Mouse (Mus musculus): Measurements from ENCODE around the gene Cpa4. TPM values are rescaled to one million over a fixed set of nuclear protein-coding genes. Genes with fewer than 3 reads are reported as not detected.

Cpa4 gene
- polyA plus RNA-seq, 2 experiments, result 0.05 to 0.07 TPM

- 55% methylated on average over 6 of the region's 6 CpGs for WGBS (ENCODE audit: insufficient replicate concordance)
- peaks cover 0 to 2% of the 10 kb centered on the region in 2 experiments; a peak in 1 of 4 replicates for H3K4me1 ChIP-seq (replicated peaks; ENCODE audit: control insufficient read depth in 2 of 2, insufficient read depth in 2 of 2, low read length in 1 of 2)
- DNase-seq (ENCODE audit: low read depth in 3 of 3, low spot score in 3 of 3) (no peak), ATAC-seq (ENCODE audit: insufficient read depth) (no peak)
- no peaks in the 10 kb centered on the region for H3K9me3 ChIP-seq (ENCODE audit: control insufficient read depth, low read length)
- no peak overlapping the region for H3K9ac ChIP-seq (replicated peaks)
- no peak overlapping the region for H3K4me2 ChIP-seq (ENCODE audit: low read depth)
- no peak overlapping the region for H3K27ac ChIP-seq
- no peak overlapping the region for H3K4me3 ChIP-seq (ENCODE audit: insufficient read depth in 1 of 2, low read depth in 2 of 2, low read length in 2 of 2)
- no peaks in the 10 kb centered on the region for H3K27me3 ChIP-seq (ENCODE audit: control insufficient read depth, insufficient read depth, low read length)
- TF ChIP-seq EP300 (IDR thresholded peaks at IDR 0.05; ENCODE audit: low read depth) (no peak), CTCF (IDR thresholded peaks at IDR 0.05; ENCODE audit: low read depth) (no peak)
- no peaks in the 10 kb centered on the region for H3K36me3 ChIP-seq (replicated peaks; ENCODE audit: control insufficient read depth, insufficient read depth, low read depth)
These were observed 39.4 kb upstream of the Cpa4 start for GRCm38 (mm10) chr6:30528800-30529199.

- 20% methylated on average over 3 of the region's 3 CpGs for WGBS (ENCODE audit: insufficient replicate concordance)
- no peak overlapping the region for H3K27ac ChIP-seq
- no peak overlapping the region for H3K4me3 ChIP-seq (ENCODE audit: insufficient read depth in 1 of 2, low read depth in 2 of 2, low read length in 2 of 2)
- TF ChIP-seq EP300 (IDR thresholded peaks at IDR 0.05; ENCODE audit: low read depth) (no peak), CTCF (IDR thresholded peaks at IDR 0.05; ENCODE audit: low read depth) (peak; percentile 75)
- H3K9ac ChIP-seq (replicated peaks), result no peak overlapping the region
- no peaks in the 10 kb centered on the region for H3K9me3 ChIP-seq (ENCODE audit: control insufficient read depth, low read length)
- H3K36me3 ChIP-seq (replicated peaks; ENCODE audit: control insufficient read depth, insufficient read depth, low read depth), result no peaks in the 10 kb centered on the region
- no peak for DNase-seq (ENCODE audit: low read depth in 3 of 3, low spot score in 3 of 3)
- no peak overlapping the region for H3K4me2 ChIP-seq (ENCODE audit: low read depth)
- H3K4me1 ChIP-seq (replicated peaks; ENCODE audit: control insufficient read depth in 2 of 2, insufficient read depth in 2 of 2, low read length in 1 of 2), result peaks cover 0 to 4% of the 10 kb centered on the region in 2 experiments; a peak in 2 of 4 replicates
- no peak for ATAC-seq (ENCODE audit: insufficient read depth)
- no peaks in the 10 kb centered on the region for H3K27me3 ChIP-seq (ENCODE audit: control insufficient read depth, insufficient read depth, low read length)
These were observed 32.8 kb upstream of the Cpa4 start for GRCm38 (mm10) chr6:30535340-30535739.

GRCm38 (mm10) chr6:30538240-30538639 lies 29.9 kb upstream of the Cpa4 start:
- WGBS (ENCODE audit: insufficient replicate concordance), result 62% methylated on average over 10 of the region's 10 CpGs
- H3K36me3 ChIP-seq (replicated peaks; ENCODE audit: control insufficient read depth, insufficient read depth, low read depth), result no peaks in the 10 kb centered on the region
- no peaks in the 10 kb centered on the region for H3K9me3 ChIP-seq (ENCODE audit: control insufficient read depth, low read length)
- no peak overlapping the region for H3K27ac ChIP-seq
- peaks cover 7% of the 10 kb centered on the region for H3K27me3 ChIP-seq (ENCODE audit: control insufficient read depth, insufficient read depth, low read length)
- H3K9ac ChIP-seq (replicated peaks), result no peak overlapping the region
- H3K4me2 ChIP-seq (ENCODE audit: low read depth), result no peak overlapping the region
- ATAC-seq (ENCODE audit: insufficient read depth) (no peak), DNase-seq (ENCODE audit: low read depth in 3 of 3, low spot score in 3 of 3) (no peak)
- H3K4me1 ChIP-seq (replicated peaks; ENCODE audit: control insufficient read depth in 2 of 2, insufficient read depth in 2 of 2, low read length in 1 of 2), result peaks cover 0 to 4% of the 10 kb centered on the region in 2 experiments; a peak in 2 of 4 replicates
- H3K4me3 ChIP-seq (ENCODE audit: insufficient read depth in 1 of 2, low read depth in 2 of 2, low read length in 2 of 2), result no peak overlapping the region
- TF ChIP-seq CTCF (IDR thresholded peaks at IDR 0.05; ENCODE audit: low read depth) (no peak), EP300 (IDR thresholded peaks at IDR 0.05; ENCODE audit: low read depth) (no peak)

GRCm38 (mm10) chr6:30538800-30539199 lies 29.4 kb upstream of the Cpa4 start:
- TF ChIP-seq EP300 (IDR thresholded peaks at IDR 0.05; ENCODE audit: low read depth), result no peak
- TF ChIP-seq CTCF (IDR thresholded peaks at IDR 0.05; ENCODE audit: low read depth), result no peak

GRCm38 (mm10) chr6:30541009-30541799 lies 27.0 kb upstream of the Cpa4 start, which contains the start of gene Cpa2:
Gene Cpa2, plus strand, starts transcription at chr6:30541582.
- H3K4me2 ChIP-seq (ENCODE audit: low read depth), result no peak within 1 kb of the TSS
- H3K4me3 ChIP-seq (ENCODE audit: insufficient read depth in 1 of 2, low read depth in 2 of 2, low read length in 2 of 2), result no peak within 1 kb of the TSS
- H3K27ac ChIP-seq, result no peak within 1 kb of the TSS
- peaks cover 11% of the 10 kb centered on the region for H3K27me3 ChIP-seq (ENCODE audit: control insufficient read depth, insufficient read depth, low read length)
- no peaks in the 10 kb centered on the region for H3K9me3 ChIP-seq (ENCODE audit: control insufficient read depth, low read length)
- TF ChIP-seq CTCF (IDR thresholded peaks at IDR 0.05; ENCODE audit: low read depth) (no peak), EP300 (IDR thresholded peaks at IDR 0.05; ENCODE audit: low read depth) (no peak)
- ATAC-seq (ENCODE audit: insufficient read depth), result no peak
- H3K36me3 ChIP-seq (replicated peaks; ENCODE audit: control insufficient read depth, insufficient read depth, low read depth), result no peaks in the 10 kb centered on the region
- WGBS (ENCODE audit: insufficient replicate concordance), result 63% methylated on average over 11 of the region's 11 CpGs
- H3K9ac ChIP-seq (replicated peaks), result no peak within 1 kb of the TSS
- H3K4me1 ChIP-seq (replicated peaks; ENCODE audit: control insufficient read depth in 2 of 2, insufficient read depth in 2 of 2, low read length in 1 of 2), result peaks cover 0 to 4% of the 10 kb centered on the region in 2 experiments; a peak in 2 of 4 replicates
- DNase-seq (ENCODE audit: low read depth in 3 of 3, low spot score in 3 of 3), result no peak

More at GRCm38 (mm10) chr6:30538800-30539199, 29.4 kb upstream of the Cpa4 start:
- ATAC-seq (ENCODE audit: insufficient read depth), result no peak
- Histone ChIP-seq H3K36me3 (replicated peaks; ENCODE audit: control insufficient read depth, insufficient read depth, low read depth) (no peaks in the 10 kb centered on the region), H3K9me3 (ENCODE audit: control insufficient read depth, low read length) (no peaks in the 10 kb centered on the region), H3K4me1 (replicated peaks; ENCODE audit: control insufficient read depth in 2 of 2, insufficient read depth in 2 of 2, low read length in 1 of 2) (peaks cover 0 to 4% of the 10 kb centered on the region in 2 experiments; a peak in 2 of 4 replicates), H3K9ac (replicated peaks) (no peak overlapping the region), H3K4me3 (ENCODE audit: insufficient read depth in 1 of 2, low read depth in 2 of 2, low read length in 2 of 2) (no peak overlapping the region), H3K27me3 (ENCODE audit: control insufficient read depth, insufficient read depth, low read length) (peaks cover 7% of the 10 kb centered on the region), H3K27ac (no peak overlapping the region), H3K4me2 (ENCODE audit: low read depth) (no peak overlapping the region)
- no peak for DNase-seq (ENCODE audit: low read depth in 3 of 3, low spot score in 3 of 3)
- 58% methylated on average over 5 of the region's 5 CpGs for WGBS (ENCODE audit: insufficient replicate concordance)
